Mouse (Mus musculus) neutrophil, adult 65 days (primary cell): ENCODE data around the gene Ddit4. TPM values are rescaled to one million over a fixed set of nuclear protein-coding genes. Genes with fewer than 3 reads are reported as not detected.

Source experiments
- total RNA-seq: library from RNA; stranded (reverse); gene quantifications from 2 replicates; pipeline ENCODE4 v1.2.4, GENCODE M21; 2023

The Ddit4 gene
- 20.8 and 24.2 TPM in 2 replicates for total RNA-seq

DNA sequence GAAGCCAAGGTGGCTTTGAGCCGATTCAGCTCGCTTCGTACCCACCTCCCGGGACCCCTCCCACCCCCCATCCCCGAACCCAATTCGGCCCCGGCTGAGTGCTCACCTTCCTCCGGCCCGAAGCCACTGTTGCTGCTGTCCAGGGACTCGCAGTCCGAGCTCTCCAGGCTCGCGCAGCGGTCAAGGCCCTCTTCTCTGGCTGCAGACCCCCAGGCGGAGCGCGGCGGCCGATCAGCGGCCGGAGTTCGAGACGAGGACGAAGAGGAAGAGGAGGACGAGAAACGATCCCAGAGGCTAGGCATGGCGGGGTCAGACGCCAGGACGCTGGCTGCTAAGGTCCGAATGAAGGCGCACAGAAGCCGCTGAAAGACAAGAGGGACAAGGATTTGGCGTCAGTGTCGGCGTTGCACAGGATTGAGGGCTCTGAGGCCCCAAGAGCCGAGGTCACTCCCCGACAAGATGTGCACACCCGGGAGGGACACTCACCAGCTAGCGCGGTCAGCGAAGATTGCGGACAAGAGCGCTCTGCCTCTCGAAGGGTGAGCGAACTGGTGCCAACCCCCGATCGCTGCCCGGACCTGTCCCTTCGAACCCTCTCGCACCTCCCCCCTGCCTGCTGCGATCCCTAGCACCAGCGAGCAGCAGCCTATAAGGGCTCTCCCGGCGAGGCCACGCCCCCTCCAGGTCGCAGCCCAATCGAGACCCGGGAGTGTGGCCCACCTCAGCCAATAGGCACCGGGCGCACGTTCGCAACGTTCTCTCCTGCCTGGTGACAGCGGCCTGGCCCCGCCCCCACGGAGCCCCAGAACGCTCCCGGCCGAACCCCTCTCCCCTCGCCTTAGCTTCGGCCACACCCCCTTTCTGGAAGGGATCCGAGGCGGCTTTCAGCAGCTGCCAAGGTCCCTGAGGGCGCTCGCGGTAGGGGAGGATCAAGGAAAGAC lies at the start of gene Ddit4:
Gene Ddit4, minus strand, starts transcription at position 624 of the 941 bp plus-strand sequence.

Other genes starting within 250 kb of the Ddit4 start
- gene Micu1, start 249.4 kb downstream of the Ddit4 start, total RNA-seq, result 113 and 116 TPM in 2 replicates
- gene Dnajb12, start 72.3 kb downstream of the Ddit4 start, total RNA-seq, result 33.5 and 33.7 TPM in 2 replicates
- 7.3 and 7.9 TPM in 2 replicates for gene Ascc1, start 51.0 kb upstream of the Ddit4 start, total RNA-seq
- 20.8 and 28.4 TPM in 2 replicates for gene Anapc16, start 51.3 kb upstream of the Ddit4 start, total RNA-seq
- 0.23 and 0.35 TPM in 2 replicates for gene Spock2, start 154.4 kb upstream of the Ddit4 start, total RNA-seq